Mouse (Mus musculus): ENCODE data around the gene Gm6034. TPM values are rescaled to one million over a fixed set of nuclear protein-coding genes. Genes with fewer than 3 reads are reported as not detected.
"Not testable (repeated sequence)": the region's sequence is repeated elsewhere in the genome, so short reads cannot be mapped to it uniquely, and the experiment has no call there.

Gene Gm6034
- polyA plus RNA-seq, 1 experiment = not detected

GRCm38 (mm10) chr17:36000349-36000748, 42.4 kb upstream of the Gm6034 start:
- no peaks in the 10 kb centered on the region for H3K27me3 ChIP-seq (ENCODE audit: control insufficient read depth)
- H3K36me3 ChIP-seq (ENCODE audit: control insufficient read depth) = peaks cover 61% of the 10 kb centered on the region
- TF ChIP-seq GATA1 (IDR thresholded peaks at IDR 0.05; ENCODE audit: low read length) (no peak), TAL1 (IDR thresholded peaks at IDR 0.05; ENCODE audit: low read length) (no peak)
- H3K4me1 ChIP-seq (ENCODE audit: control insufficient read depth) = peaks cover 85% of the 10 kb centered on the region
- H3K4me3 ChIP-seq (replicated peaks) = peak overlapping the region; percentile 69
- peaks cover 31% of the 10 kb centered on the region for H3K9me3 ChIP-seq (ENCODE audit: control insufficient read depth, low read length)

GRCm38 (mm10) chr17:36001121-36001897, 41.5 kb upstream of the Gm6034 start:
- TF ChIP-seq GATA1 (IDR thresholded peaks at IDR 0.05; ENCODE audit: low read length) (no peak), TAL1 (IDR thresholded peaks at IDR 0.05; ENCODE audit: low read length) (no peak)
- Histone ChIP-seq H3K9me3 (ENCODE audit: control insufficient read depth, low read length) (peaks cover 33% of the 10 kb centered on the region), H3K4me3 (replicated peaks) (peak overlapping the region; percentile 37), H3K27me3 (ENCODE audit: control insufficient read depth) (no peaks in the 10 kb centered on the region), H3K4me1 (ENCODE audit: control insufficient read depth) (peaks cover 86% of the 10 kb centered on the region), H3K36me3 (ENCODE audit: control insufficient read depth) (peaks cover 70% of the 10 kb centered on the region)

- peak; percentile 41; the same call in 2 of the 3 replicates for TF ChIP-seq TAL1 (IDR thresholded peaks at IDR 0.05; ENCODE audit: low read length)
- TF ChIP-seq GATA1 (IDR thresholded peaks at IDR 0.05; ENCODE audit: low read length) = peak; percentile 37
- Histone ChIP-seq H3K36me3 (ENCODE audit: control insufficient read depth) (peaks cover 77% of the 10 kb centered on the region), H3K27me3 (ENCODE audit: control insufficient read depth) (no peaks in the 10 kb centered on the region), H3K9me3 (ENCODE audit: control insufficient read depth, low read length) (peaks cover 33% of the 10 kb centered on the region), H3K4me1 (ENCODE audit: control insufficient read depth) (peaks cover 84% of the 10 kb centered on the region), H3K4me3 (replicated peaks) (peak overlapping the region; percentile 37)
Observed at GRCm38 (mm10) chr17:36001966-36002365, 40.8 kb upstream of the Gm6034 start.

GRCm38 (mm10) chr17:36003331-36003730, 39.4 kb upstream of the Gm6034 start:
- H3K4me1 ChIP-seq (ENCODE audit: control insufficient read depth) = peaks cover 70% of the 10 kb centered on the region
- TF ChIP-seq GATA1 (IDR thresholded peaks at IDR 0.05; ENCODE audit: low read length) (no peak), TAL1 (IDR thresholded peaks at IDR 0.05; ENCODE audit: low read length) (no peak)
- H3K9me3 ChIP-seq (ENCODE audit: control insufficient read depth, low read length) = peaks cover 33% of the 10 kb centered on the region
- H3K4me3 ChIP-seq (replicated peaks) = no peak overlapping the region
- H3K36me3 ChIP-seq (ENCODE audit: control insufficient read depth) = peaks cover 77% of the 10 kb centered on the region
- H3K27me3 ChIP-seq (ENCODE audit: control insufficient read depth) = no peaks in the 10 kb centered on the region

GRCm38 (mm10) chr17:36004409-36004808, 38.4 kb upstream of the Gm6034 start:
- H3K4me1 ChIP-seq (ENCODE audit: control insufficient read depth) = peaks cover 60% of the 10 kb centered on the region
- peaks cover 33% of the 10 kb centered on the region for H3K9me3 ChIP-seq (ENCODE audit: control insufficient read depth, low read length)
- H3K36me3 ChIP-seq (ENCODE audit: control insufficient read depth) = peaks cover 70% of the 10 kb centered on the region
- H3K4me3 ChIP-seq (replicated peaks); H3K27me3 ChIP-seq (ENCODE audit: control insufficient read depth): not testable (repeated sequence)

GRCm38 (mm10) chr17:36014977-36015376, 27.8 kb upstream of the Gm6034 start:
- TF ChIP-seq TAL1 (IDR thresholded peaks at IDR 0.05; ENCODE audit: low read length) (no peak), GATA1 (IDR thresholded peaks at IDR 0.05; ENCODE audit: low read length) (no peak)
- Histone ChIP-seq H3K4me3 (replicated peaks) (no peak overlapping the region), H3K27me3 (ENCODE audit: control insufficient read depth) (no peaks in the 10 kb centered on the region), H3K9me3 (ENCODE audit: control insufficient read depth, low read length) (no peaks in the 10 kb centered on the region), H3K4me1 (ENCODE audit: control insufficient read depth) (peaks cover 52% of the 10 kb centered on the region), H3K36me3 (ENCODE audit: control insufficient read depth) (peaks cover 44% of the 10 kb centered on the region)

GRCm38 (mm10) chr17:36017046-36017445, 25.7 kb upstream of the Gm6034 start:
- Histone ChIP-seq H3K4me3 (replicated peaks) (peak overlapping the region; percentile 59), H3K9me3 (ENCODE audit: control insufficient read depth, low read length) (no peaks in the 10 kb centered on the region), H3K4me1 (ENCODE audit: control insufficient read depth) (peaks cover 69% of the 10 kb centered on the region), H3K36me3 (ENCODE audit: control insufficient read depth) (peaks cover 50% of the 10 kb centered on the region), H3K27me3 (ENCODE audit: control insufficient read depth) (no peaks in the 10 kb centered on the region)
- TF ChIP-seq TAL1 (IDR thresholded peaks at IDR 0.05; ENCODE audit: low read length) (no peak), GATA1 (IDR thresholded peaks at IDR 0.05; ENCODE audit: low read length) (no peak)

GRCm38 (mm10) chr17:36018979-36019378, 23.8 kb upstream of the Gm6034 start:
- peaks cover 87% of the 10 kb centered on the region for H3K4me1 ChIP-seq (ENCODE audit: control insufficient read depth)
- TF ChIP-seq GATA1 (IDR thresholded peaks at IDR 0.05; ENCODE audit: low read length) (no peak), TAL1 (IDR thresholded peaks at IDR 0.05; ENCODE audit: low read length) (no peak)
- H3K9me3 ChIP-seq (ENCODE audit: control insufficient read depth, low read length) = no peaks in the 10 kb centered on the region
- no peaks in the 10 kb centered on the region for H3K27me3 ChIP-seq (ENCODE audit: control insufficient read depth)
- H3K36me3 ChIP-seq (ENCODE audit: control insufficient read depth) = peaks cover 55% of the 10 kb centered on the region
- peak overlapping the region; percentile 80 for H3K4me3 ChIP-seq (replicated peaks)

GRCm38 (mm10) chr17:36019519-36019918, 23.2 kb upstream of the Gm6034 start:
- peaks cover 87% of the 10 kb centered on the region for H3K4me1 ChIP-seq (ENCODE audit: control insufficient read depth)

More at GRCm38 (mm10) chr17:36019519-36019918, 23.2 kb upstream of the Gm6034 start:
- H3K4me3 ChIP-seq (replicated peaks) = peak overlapping the region; percentile 80
- peaks cover 53% of the 10 kb centered on the region for H3K36me3 ChIP-seq (ENCODE audit: control insufficient read depth)
- no peak for TF ChIP-seq GATA1 (IDR thresholded peaks at IDR 0.05; ENCODE audit: low read length)
- no peak for TF ChIP-seq TAL1 (IDR thresholded peaks at IDR 0.05; ENCODE audit: low read length)
- no peaks in the 10 kb centered on the region for H3K27me3 ChIP-seq (ENCODE audit: control insufficient read depth)
- no peaks in the 10 kb centered on the region for H3K9me3 ChIP-seq (ENCODE audit: control insufficient read depth, low read length)
